Mouse (Mus musculus): ENCODE measurements around the gene Tbc1d23.
A peak's percentile ranks its signal among the peaks of the same experiment; 100 is the strongest.

The Tbc1d23 gene

GRCm38 (mm10) chr16:57157728-57158127 lies 73.6 kb downstream of the Tbc1d23 start:
- no peak for DNase-seq

- no peak for DNase-seq
These were observed 74.2 kb downstream of the Tbc1d23 start for GRCm38 (mm10) chr16:57157076-57157475.

GRCm38 (mm10) chr16:57155899-57156298 lies 75.4 kb downstream of the Tbc1d23 start:
- no peak for DNase-seq

GRCm38 (mm10) chr16:57151437-57151836 lies 79.9 kb downstream of the Tbc1d23 start:
- no peak for DNase-seq

- no peak for DNase-seq
These were observed 86.6 kb downstream of the Tbc1d23 start for GRCm38 (mm10) chr16:57144741-57145140.

- DNase-seq: no peak
These were observed 97.7 kb downstream of the Tbc1d23 start for GRCm38 (mm10) chr16:57133611-57134010.

- DNase-seq: no peak
These were observed 99.0 kb downstream of the Tbc1d23 start for GRCm38 (mm10) chr16:57132326-57132725.

- DNase-seq: no peak
These were observed 99.8 kb downstream of the Tbc1d23 start for GRCm38 (mm10) chr16:57131544-57131943.

GRCm38 (mm10) chr16:57130752-57131400 lies 100.4 kb downstream of the Tbc1d23 start:
- no peak for DNase-seq

GRCm38 (mm10) chr16:57127825-57128224 lies 103.5 kb downstream of the Tbc1d23 start:
- no peak for DNase-seq

- DNase-seq: no peak
These were observed 105.0 kb downstream of the Tbc1d23 start for GRCm38 (mm10) chr16:57126268-57126667.

- DNase-seq: no peak
These were observed 108.4 kb downstream of the Tbc1d23 start for GRCm38 (mm10) chr16:57122682-57123445.

- DNase-seq: peak in 1 of 2 experiments; percentile 52
These were observed 109.4 kb downstream of the Tbc1d23 start for GRCm38 (mm10) chr16:57121816-57122415.

- peak; percentile 94 to 97 for DNase-seq
These were observed 110.1 kb downstream of the Tbc1d23 start, which contains the start of gene Tomm70a for GRCm38 (mm10) chr16:57120913-57121815. Gene Tomm70a, plus strand, starts transcription at chr16:57121703.

Data from kidney, postnatal 4 days (tissue).